In genomic region chr16:55819186-55819861, GRCm38 (mm10) we compare ENCODE assay signal across 8 mouse cellular contexts. TPM values are rescaled to one million over a fixed set of nuclear protein-coding genes. Genes with fewer than 3 reads are reported as not detected.
DNase-seq lines count a peak whose midpoint lies in the region; ATAC-seq and TF ChIP-seq lines count a peak whose summit lies in the region.

No protein-coding gene starts in this region.

- ATAC-seq in heart, embryonic 13.5 days (ENCODE audit: extremely low read depth, insufficient number of reproducible peaks, low FRiP score, low TSS enrichment): no peak
- ATAC-seq in neural tube, embryonic 14.5 days (ENCODE audit: low read depth): no peak

- H3K9ac ChIP-seq in heart, embryonic 13.5 days: peak overlapping the region; percentile 92
- H3K9ac ChIP-seq in neural tube, embryonic 14.5 days (replicated peaks; ENCODE audit: low read depth, low read length): no peak overlapping the region

- H3K4me3 ChIP-seq in heart, embryonic 13.5 days: peak overlapping the region; percentile 81
- peak overlapping the region; percentile 6; the same call in 1 of the 2 replicates for H3K4me3 ChIP-seq in neural tube, embryonic 14.5 days (ENCODE audit: low read depth, low read length)

- DNase-seq in thymus, postnatal 14 days: peak; percentile 40
- no peak for DNase-seq in thymus, postnatal 0 days (ENCODE audit: low spot score)
- peak; percentile 36 for DNase-seq in brain, embryonic 14.5 days (ENCODE audit: low read depth)
- peak; percentile 78 for DNase-seq in kidney, postnatal 10 days
- no peak for DNase-seq in natural killer cell, adult 2 months (ENCODE audit: low spot score in 2 of 2)
- no peak for DNase-seq in B cell, adult 2 months

- no peaks in the 10 kb centered on the region for H3K27me3 ChIP-seq in heart, embryonic 13.5 days (replicated peaks)
- no peaks in the 10 kb centered on the region for H3K27me3 ChIP-seq in neural tube, embryonic 14.5 days (ENCODE audit: control insufficient read depth, insufficient read depth, low read length)

- no peak for TF ChIP-seq POLR2A in brain, embryonic 14.5 days (IDR thresholded peaks at IDR 0.05; ENCODE audit: borderline replicate concordance, extremely low read depth, insufficient read depth, insufficient read length, poor library complexity, severe bottlenecking)

- TF ChIP-seq CTCF in brain, embryonic 14.5 days (IDR thresholded peaks at IDR 0.05; ENCODE audit: borderline replicate concordance, extremely low read depth, insufficient read depth, insufficient read length): no peak

- peak overlapping the region; percentile 57 for H3K27ac ChIP-seq in heart, embryonic 13.5 days (replicated peaks)
- no peak overlapping the region for H3K27ac ChIP-seq in neural tube, embryonic 14.5 days (ENCODE audit: low read depth, low read length)

- H3K4me2 ChIP-seq in heart, embryonic 13.5 days: peak overlapping the region; percentile 80
- peak overlapping the region; percentile 17 for H3K4me2 ChIP-seq in neural tube, embryonic 14.5 days (ENCODE audit: low read depth, low read length)

- H3K4me1 ChIP-seq in heart, embryonic 13.5 days: peaks cover 42% of the 10 kb centered on the region
- H3K4me1 ChIP-seq in neural tube, embryonic 14.5 days (ENCODE audit: control insufficient read depth, insufficient read depth, low read length): peaks cover 9% of the 10 kb centered on the region

- 43% methylated on average over 15 of the region's 15 CpGs for WGBS in heart, embryonic 13.5 days
- WGBS in neural tube, embryonic 14.5 days: 47% methylated on average over 15 of the region's 15 CpGs

- H3K9me3 ChIP-seq in heart, embryonic 13.5 days: no peaks in the 10 kb centered on the region
- H3K9me3 ChIP-seq in neural tube, embryonic 14.5 days (ENCODE audit: control insufficient read depth, low read length): no peaks in the 10 kb centered on the region

- H3K36me3 ChIP-seq in heart, embryonic 13.5 days: peaks cover 45% of the 10 kb centered on the region
- peaks cover 12% of the 10 kb centered on the region; the same call in 1 of the 2 replicates for H3K36me3 ChIP-seq in neural tube, embryonic 14.5 days (ENCODE audit: control insufficient read depth, insufficient read depth, low read length)

RNA-seq across cellular contexts. Expression of gene Nfkbiz, which starts 19.4 kb away (rescaled TPM):
- 6.0 and 6.3 TPM in 2 replicates for polyA plus RNA-seq in thymus, postnatal 0 days (2015; fragmentation: Nextera tagmentation; extraction: Ambion mirVana)
- polyA plus RNA-seq in brain, embryonic 14.5 days (2012; rRNA removed): 2.5 and 2.7 TPM in 2 replicates
- polyA plus RNA-seq in heart, embryonic 13.5 days (2015; fragmentation: Nextera tagmentation; extraction: Ambion mirVana): 2.1 and 2.5 TPM in 2 replicates
- 1.8 and 2.2 TPM in 2 replicates for polyA plus RNA-seq in neural tube, embryonic 14.5 days (2014; fragmentation: Nextera tagmentation; extraction: Ambion mirVana)

Comparison
In these comparisons a context has a peak if more than half of its experiments do, and no peak if none do; other contexts are left out.
1. DNase-seq: peak in thymus, postnatal 14 days (single experiment), brain, embryonic 14.5 days (single experiment) and kidney, postnatal 10 days (single experiment); none in thymus, postnatal 0 days (single experiment), natural killer cell, adult 2 months (0 of 2) and B cell, adult 2 months (0 of 2).